Mouse (Mus musculus) urinary bladder, adult 2 months (tissue): ENCODE results near the gene Trappc5. TPM values are rescaled to one million over a fixed set of nuclear protein-coding genes. Genes with fewer than 3 reads are reported as not detected.

Experiments
- polyA plus RNA-seq: library from polyadenylated mRNA; depleted of rRNA; stranded (reverse); fragments of >200 nt; gene quantifications from 2 replicates; pipeline ENCODE4 v1.2.3, GENCODE M21; 2012; rRNA removed

The Trappc5 gene
- polyA plus RNA-seq, 1 experiment = 29.5 TPM

Other genes with a start within 250 kb of the Trappc5 start
- 8.5 and 11.1 TPM in 2 replicates for gene Pex11g, start 208.6 kb upstream of the Trappc5 start, polyA plus RNA-seq
- gene Tex45, start 205.4 kb upstream of the Trappc5 start, polyA plus RNA-seq = 0.15 and 0.26 TPM in 2 replicates
- 27.5 and 31.0 TPM in 2 replicates for gene Zfp358, start 183.2 kb upstream of the Trappc5 start, polyA plus RNA-seq
- 104 and 125 TPM in 2 replicates for gene Mcoln1, start 175.8 kb upstream of the Trappc5 start, polyA plus RNA-seq
- gene Pnpla6, start 160.9 kb upstream of the Trappc5 start, polyA plus RNA-seq = 50.0 and 54.3 TPM in 2 replicates
- gene C330021F23Rik, start 108.3 kb upstream of the Trappc5 start, polyA plus RNA-seq = 0.18 and 0.33 TPM in 2 replicates
- 13.3 and 16.1 TPM in 2 replicates for gene Camsap3, start 89.0 kb upstream of the Trappc5 start, polyA plus RNA-seq
- 45.0 and 54.9 TPM in 2 replicates for gene Xab2, start 55.0 kb upstream of the Trappc5 start, polyA plus RNA-seq
- 65.2 and 71.8 TPM in 2 replicates for gene Pet100, start 54.8 kb upstream of the Trappc5 start, polyA plus RNA-seq
- not detected in 2 replicates for gene Pcp2, start 50.8 kb upstream of the Trappc5 start, polyA plus RNA-seq
- 135 and 202 TPM in 2 replicates for gene Stxbp2, start 45.3 kb upstream of the Trappc5 start, polyA plus RNA-seq
- 53.8 and 69.7 TPM in 2 replicates for gene Retn, start 20.5 kb upstream of the Trappc5 start, polyA plus RNA-seq
- 0.39 and 0.43 TPM in 2 replicates for gene Mcemp1, start 10.5 kb upstream of the Trappc5 start, polyA plus RNA-seq
- gene Fcor, start 3.9 kb upstream of the Trappc5 start, polyA plus RNA-seq = 4.6 and 9.2 TPM in 2 replicates
- 0.12 and 0.13 TPM in 2 replicates for gene Fcer2a, start 17.9 kb downstream of the Trappc5 start, polyA plus RNA-seq
- 0.08 and 0.29 TPM in 2 replicates for gene Clec4g, start 44.4 kb downstream of the Trappc5 start, polyA plus RNA-seq
- gene Cd209a, start 72.7 kb downstream of the Trappc5 start, polyA plus RNA-seq = 7.0 and 8.5 TPM in 2 replicates
- 0.12 and 0.14 TPM in 2 replicates for gene Cd209e, start 178.0 kb downstream of the Trappc5 start, polyA plus RNA-seq
- 3.1 and 6.7 TPM in 2 replicates for gene Cd209d, start 202.3 kb downstream of the Trappc5 start, polyA plus RNA-seq